Mouse (Mus musculus) G1E (cell line): ENCODE results near the gene Gfy. TPM values are rescaled to one million over a fixed set of nuclear protein-coding genes. Genes with fewer than 3 reads are reported as not detected.
"Not testable (repeated sequence)": the region's sequence is repeated elsewhere in the genome, so short reads cannot be mapped to it uniquely, and the experiment has no call there.

Experiments used
- ATAC-seq: 2 replicates; pipeline ENCODE4 v1.8.0; 2016; ENCODE audit warnings: mild to moderate bottlenecking; ENCODE audit not compliant: insufficient number of reproducible peaks, poor library complexity, low FRiP score, severe bottlenecking; ENCODE audit errors: extremely low read depth
- DNase-seq: peaks from one replicate; pipeline ENCODE4 v3.0.0; 2012; ENCODE audit warnings: low spot score
- H3K27me3 ChIP-seq: 2 replicates; pipeline ENCODE4 v1.6.1; 2012; ENCODE audit warnings: mild to moderate bottlenecking, low read length, inconsistent platforms; ENCODE audit not compliant: insufficient read depth
- H3K36me3 ChIP-seq: replicated peaks from 2 replicates; pipeline ENCODE3; 2012; ENCODE audit warnings: mild to moderate bottlenecking, inconsistent platforms
- H3K4me1 ChIP-seq: 2 replicates; pipeline ENCODE4 v1.6.1; 2012; ENCODE audit warnings: low read depth, low read length, inconsistent platforms, mixed read lengths; ENCODE audit not compliant: insufficient read depth
- H3K4me3 ChIP-seq: 2 replicates; pipeline ENCODE4 v1.5.1; 2012; ENCODE audit warnings: low read depth, mild to moderate bottlenecking, inconsistent platforms, low read length, moderate library complexity, mixed read lengths
- H3K9me3 ChIP-seq: replicated peaks from 2 replicates; pipeline ENCODE4 v1.6.1; 2012; ENCODE audit warnings: inconsistent platforms
- CTCF ChIP-seq: IDR thresholded peaks from 2 replicates; pipeline ENCODE4 v1.5.1; 2012; ENCODE audit warnings: low read depth, low read length, inconsistent platforms, mixed read lengths
- GATA1 ChIP-seq: IDR thresholded peaks from 2 replicates; pipeline ENCODE4 v1.6.1; 2012; ENCODE audit warnings: borderline replicate concordance, low read length, inconsistent platforms, mixed read lengths
- GATA2 ChIP-seq: IDR thresholded peaks from 2 replicates; pipeline ENCODE4 v1.6.1; 2012; ENCODE audit warnings: low read depth, low read length, inconsistent platforms, borderline replicate concordance
- POLR2AphosphoS5 ChIP-seq: IDR thresholded peaks from 2 replicates; pipeline ENCODE4 v1.6.1; 2012; ENCODE audit warnings: low read depth, low read length, inconsistent platforms; ENCODE audit not compliant: insufficient replicate concordance
- TAL1 ChIP-seq: conservative IDR thresholded peaks from 2 replicates; pipeline ENCODE4 v1.6.1; 2012; ENCODE audit warnings: low read depth, low read length, inconsistent platforms, mixed read lengths
- polyA plus RNA-seq: library from polyadenylated mRNA; stranded (reverse); fragments of >175 nt; gene quantifications from 2 replicates; pipeline ENCODE4 v1.2.3, GENCODE M21; 2012
- total RNA-seq, 2 experiments: library from RNA; stranded (forward) in 1 of 2; stranded (reverse) in 1 of 2; fragments of 200-1000 nt in 1 of 2; fragments of >200 nt in 1 of 2; fragmentation: Nextera tagmentation in 1 of 2; gene quantifications; 2 replicates each; pipeline ENCODE4 v1.2.3; 2014 to 2017

The Gfy gene
- total and polyA plus RNA-seq, 3 experiments: 0.05 TPM; not detected in 2

DNA sequence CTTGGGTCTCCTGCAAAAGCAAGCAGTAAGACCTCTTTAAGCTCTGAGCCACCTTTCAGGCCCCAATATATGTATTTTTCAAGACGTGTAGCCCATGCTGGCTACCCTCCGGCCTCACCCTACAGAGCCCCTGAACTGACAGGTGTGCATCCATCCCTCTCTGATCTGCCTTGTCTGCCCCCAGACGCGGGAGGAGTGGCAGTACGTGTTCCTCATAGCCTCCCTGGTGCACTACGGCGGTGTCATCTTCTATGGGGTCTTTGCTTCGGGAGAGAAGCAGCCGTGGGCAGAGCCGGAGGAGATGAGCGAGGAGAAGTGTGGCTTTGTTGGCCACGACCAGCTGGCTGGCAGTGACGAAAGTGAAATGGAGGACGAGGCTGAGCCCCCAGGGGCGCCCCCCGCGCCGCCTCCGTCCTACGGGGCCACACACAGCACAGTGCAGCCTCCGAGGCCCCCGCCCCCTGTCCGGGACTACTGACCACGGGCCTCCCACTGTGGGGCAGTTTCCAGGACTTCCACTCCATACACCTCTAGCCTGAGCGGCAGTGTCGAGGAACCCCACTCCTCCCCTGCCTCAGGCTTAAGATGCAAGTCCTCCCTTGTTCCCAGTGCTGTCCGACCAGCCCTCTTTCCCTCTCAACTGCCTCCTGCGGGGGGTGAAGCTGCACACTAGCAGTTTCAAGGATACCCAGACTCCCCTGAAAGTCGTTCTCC lies 4.6 kb downstream of the Gfy start:
- no peak for ATAC-seq
- TF ChIP-seq CTCF (no peak), GATA2 (no peak), POLR2AphosphoS5 (no peak), GATA1 (no peak), TAL1 (no peak)
- no peak for DNase-seq
- Histone ChIP-seq H3K4me3 (no peak overlapping the region; the same call in 1 of the 2 replicates), H3K9me3 (peaks cover 14% of the 10 kb centered on the region), H3K4me1 (peaks cover 19% of the 10 kb centered on the region), H3K36me3 (no peaks in the 10 kb centered on the region), H3K27me3 (peaks cover 64% of the 10 kb centered on the region)

DNA sequence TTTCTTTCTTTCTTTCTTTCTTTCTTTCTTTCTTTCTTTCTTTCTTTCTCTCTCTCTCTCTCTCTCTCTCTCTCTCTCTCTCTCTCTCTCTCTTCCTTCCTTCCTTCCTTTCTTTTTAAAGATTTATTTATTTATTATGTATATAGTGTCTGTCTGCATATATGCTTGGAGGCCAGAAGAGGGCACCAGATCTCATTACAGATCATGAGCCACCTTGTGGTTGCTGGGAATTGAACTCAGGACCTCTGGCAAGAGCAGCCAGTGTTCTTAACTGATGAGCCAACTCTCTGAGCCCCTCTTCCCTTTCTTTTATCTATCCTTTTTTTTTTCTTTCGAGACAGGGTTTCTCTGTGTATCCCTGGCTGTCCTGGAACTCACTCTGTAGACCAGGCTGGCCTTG lies 5.6 kb downstream of the Gfy start:
- not testable (repeated sequence) for H3K36me3 ChIP-seq, DNase-seq, H3K4me3 ChIP-seq, ATAC-seq
- H3K27me3 ChIP-seq: peaks cover 58% of the 10 kb centered on the region
- H3K4me1 ChIP-seq: peaks cover 19% of the 10 kb centered on the region
- H3K9me3 ChIP-seq: peaks cover 21% of the 10 kb centered on the region

DNA sequence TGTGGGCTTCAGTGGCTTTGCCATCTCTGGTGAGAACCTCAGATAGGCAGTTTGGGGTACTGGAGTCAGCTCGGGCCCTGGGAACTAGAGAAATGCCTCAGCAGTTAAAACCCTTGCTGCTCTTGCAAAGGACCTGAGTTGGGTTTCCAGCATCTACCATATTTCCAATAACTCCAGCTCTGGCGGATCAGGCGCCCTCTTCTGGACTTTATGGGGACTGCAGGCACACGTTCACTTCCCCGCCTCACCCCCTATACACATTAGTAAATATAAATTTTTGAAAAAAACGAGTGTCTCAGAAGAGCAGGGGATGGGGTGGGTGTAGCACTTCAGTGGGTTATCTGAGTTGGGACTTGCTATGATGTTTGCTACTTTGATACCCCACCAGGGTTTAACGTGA lies 6.4 kb downstream of the Gfy start:
- peaks cover 57% of the 10 kb centered on the region for H3K27me3 ChIP-seq
- H3K4me3 ChIP-seq: no peak overlapping the region
- peaks cover 25% of the 10 kb centered on the region for H3K9me3 ChIP-seq
- TF ChIP-seq CTCF (0 out of 2 replicates have a peak, but pooled peaks have one; percentile 17), GATA1 (no peak)
- DNase-seq (no peak), ATAC-seq (no peak)
- no peaks in the 10 kb centered on the region for H3K36me3 ChIP-seq
- peaks cover 18% of the 10 kb centered on the region for H3K4me1 ChIP-seq

DNA sequence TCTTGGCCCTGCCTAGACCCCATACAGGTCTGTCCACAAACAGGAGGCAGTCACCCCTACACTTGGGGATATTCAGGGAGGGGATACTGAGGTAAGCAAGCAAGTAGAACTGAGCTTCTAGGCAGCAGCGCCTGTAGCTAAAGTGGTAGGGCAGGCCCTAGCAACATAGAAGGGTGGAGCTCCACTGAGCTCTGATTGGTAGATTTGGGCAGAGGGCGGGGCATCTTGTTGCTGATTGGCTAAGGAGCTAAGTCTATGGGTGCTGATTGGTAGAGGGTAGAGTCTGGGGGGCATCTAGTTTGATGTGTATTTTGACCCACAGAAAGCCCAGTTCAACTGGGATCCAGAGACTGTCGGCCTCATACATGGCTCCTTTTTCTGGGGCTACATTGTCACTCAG lies 9.9 kb downstream of the Gfy start:
- no peak for DNase-seq
- Histone ChIP-seq H3K9me3 (peaks cover 25% of the 10 kb centered on the region), H3K4me1 (peaks cover 13% of the 10 kb centered on the region; the same call in 1 of the 2 replicates), H3K27me3 (peaks cover 55% of the 10 kb centered on the region), H3K4me3 (no peak overlapping the region), H3K36me3 (no peaks in the 10 kb centered on the region)
- no peak for TF ChIP-seq CTCF
- TF ChIP-seq POLR2AphosphoS5: no peak
- no peak for TF ChIP-seq TAL1
- TF ChIP-seq GATA1: no peak
- TF ChIP-seq GATA2: no peak
- no peak for ATAC-seq

DNA sequence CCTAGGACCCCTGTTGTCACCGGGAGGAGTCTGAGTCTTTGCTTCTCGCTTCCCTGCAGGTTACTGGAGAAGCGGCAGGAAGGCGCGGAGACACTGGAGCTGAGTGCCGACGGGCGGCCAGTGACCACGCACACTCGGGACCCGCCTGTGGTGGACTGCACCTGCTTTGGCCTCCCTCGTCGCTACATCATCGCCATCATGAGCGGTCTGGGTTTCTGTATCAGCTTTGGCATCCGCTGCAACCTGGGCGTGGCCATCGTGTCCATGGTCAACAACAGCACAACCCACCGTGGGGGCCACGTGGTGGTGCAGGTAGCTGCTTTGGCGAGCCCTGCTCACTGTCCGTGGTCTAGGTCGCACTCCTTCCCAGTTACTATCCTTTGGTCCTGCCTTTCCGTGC lies 10.7 kb downstream of the Gfy start:
- TF ChIP-seq POLR2AphosphoS5: no peak
- no peak for TF ChIP-seq TAL1
- no peak for TF ChIP-seq GATA2
- no peak for TF ChIP-seq GATA1
- TF ChIP-seq CTCF: no peak
- ATAC-seq (no peak), DNase-seq (no peak)
- H3K9me3 ChIP-seq: peaks cover 25% of the 10 kb centered on the region
- H3K27me3 ChIP-seq: peaks cover 59% of the 10 kb centered on the region
- no peak overlapping the region for H3K4me3 ChIP-seq
- peaks cover 19% of the 10 kb centered on the region for H3K4me1 ChIP-seq
- no peaks in the 10 kb centered on the region for H3K36me3 ChIP-seq

DNA sequence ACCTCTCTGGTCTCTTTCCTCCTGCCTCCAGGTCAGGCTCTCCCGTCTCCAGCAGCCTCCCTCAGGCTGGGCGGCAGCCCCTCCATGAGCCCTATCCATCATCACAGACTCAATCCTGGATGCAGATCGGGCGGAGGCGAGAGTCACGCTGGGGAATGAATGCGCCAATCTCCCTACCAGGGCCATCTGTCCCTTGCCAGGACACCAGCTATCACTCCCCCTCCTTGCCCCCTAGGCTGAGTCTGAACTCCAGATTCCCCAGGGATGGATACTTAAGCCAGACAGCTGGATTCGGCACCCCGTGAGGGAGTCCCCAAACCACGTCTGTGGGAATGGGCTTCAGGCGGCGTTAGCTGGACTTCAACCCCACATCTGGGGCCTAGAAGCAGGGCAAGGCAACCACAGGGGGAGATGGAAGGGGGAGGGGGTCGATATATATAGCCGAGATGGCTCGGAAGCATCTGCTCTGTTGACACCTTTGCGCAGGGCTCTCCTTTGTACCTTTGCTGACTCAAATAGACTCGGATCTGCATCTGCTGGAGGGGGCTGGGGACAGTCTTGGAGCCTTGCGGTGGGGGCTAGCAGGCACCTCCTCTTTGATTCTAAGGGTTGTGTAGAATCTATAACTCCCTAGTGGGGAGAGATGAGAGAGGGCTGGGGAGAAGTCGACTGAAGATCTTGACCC lies 11.5 kb downstream of the Gfy start:
- H3K27me3 ChIP-seq: peaks cover 66% of the 10 kb centered on the region
- no peaks in the 10 kb centered on the region for H3K36me3 ChIP-seq
- H3K4me3 ChIP-seq: no peak overlapping the region
- no peak for TF ChIP-seq GATA2
- no peak for TF ChIP-seq POLR2AphosphoS5
- TF ChIP-seq TAL1: no peak
- TF ChIP-seq GATA1: no peak
- TF ChIP-seq CTCF: no peak
- DNase-seq (no peak), ATAC-seq (no peak)
- peaks cover 25% of the 10 kb centered on the region for H3K9me3 ChIP-seq
- H3K4me1 ChIP-seq: peaks cover 23% of the 10 kb centered on the region

DNA sequence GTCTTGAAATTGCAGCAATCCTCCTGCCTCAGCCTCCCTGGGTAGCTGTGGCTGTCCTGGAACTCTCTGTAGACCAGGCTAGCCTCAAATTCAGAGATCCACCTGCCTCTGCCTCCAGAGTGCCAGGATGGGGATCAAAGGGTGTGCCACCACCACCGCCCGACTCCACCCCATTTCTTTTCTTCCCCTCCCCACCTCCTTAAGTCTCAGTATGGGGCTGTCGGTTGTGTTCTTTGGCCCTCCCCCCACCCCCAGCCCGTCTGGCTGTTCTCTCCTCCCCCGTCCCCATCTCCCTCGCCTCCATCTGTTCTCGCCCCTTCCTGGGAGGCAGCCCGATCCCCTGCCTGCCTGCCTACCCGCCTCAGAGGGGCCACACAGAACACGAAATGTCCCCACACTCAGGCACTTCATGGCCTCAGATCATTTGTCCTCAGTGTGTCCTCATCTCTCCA lies 12.4 kb downstream of the Gfy start:
- Histone ChIP-seq H3K4me1 (peaks cover 29% of the 10 kb centered on the region), H3K36me3 (no peaks in the 10 kb centered on the region), H3K27me3 (peaks cover 69% of the 10 kb centered on the region), H3K4me3 (no peak overlapping the region), H3K9me3 (peaks cover 25% of the 10 kb centered on the region)
- ATAC-seq: no peak
- DNase-seq: no peak
- TF ChIP-seq TAL1 (no peak), CTCF (no peak), GATA2 (no peak), GATA1 (no peak), POLR2AphosphoS5 (no peak)
